Mouse (Mus musculus) mesoderm, embryonic 11.5 days (tissue): ENCODE data around the gene Ppp1r37.

Experiments
- DNase-seq: peaks from one replicate; pipeline ENCODE4 v3.0.0-alpha.2; 2012; ENCODE audit warnings: low read depth, low spot score

Gene Ppp1r37

GRCm38 (mm10) chr7:19572926-19573775 lies 10.3 kb upstream of the Ppp1r37 start:
- DNase-seq, result peak; percentile 88

GRCm38 (mm10) chr7:19569647-19570046 lies 6.8 kb upstream of the Ppp1r37 start:
- no peak for DNase-seq

DNA sequence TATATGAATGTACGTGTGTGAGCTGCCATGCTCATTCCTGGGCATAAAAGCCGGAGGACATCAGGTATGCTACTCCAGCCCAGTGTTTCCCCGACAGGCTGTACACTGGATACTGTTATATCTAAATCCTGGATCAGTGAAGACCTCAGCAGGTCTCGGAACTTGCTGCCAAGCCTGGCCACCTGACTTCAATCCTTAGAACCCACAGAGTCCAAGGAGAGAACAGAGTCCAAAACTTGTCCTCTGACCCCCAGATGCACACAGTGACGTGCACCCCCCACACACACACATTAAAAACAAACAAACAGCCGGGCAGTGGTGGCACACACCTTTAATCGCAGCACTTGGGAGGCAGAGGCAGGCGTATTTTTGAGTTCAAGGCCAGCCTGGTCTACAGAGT lies 4.5 kb upstream of the Ppp1r37 start:
- DNase-seq, result no peak

DNA sequence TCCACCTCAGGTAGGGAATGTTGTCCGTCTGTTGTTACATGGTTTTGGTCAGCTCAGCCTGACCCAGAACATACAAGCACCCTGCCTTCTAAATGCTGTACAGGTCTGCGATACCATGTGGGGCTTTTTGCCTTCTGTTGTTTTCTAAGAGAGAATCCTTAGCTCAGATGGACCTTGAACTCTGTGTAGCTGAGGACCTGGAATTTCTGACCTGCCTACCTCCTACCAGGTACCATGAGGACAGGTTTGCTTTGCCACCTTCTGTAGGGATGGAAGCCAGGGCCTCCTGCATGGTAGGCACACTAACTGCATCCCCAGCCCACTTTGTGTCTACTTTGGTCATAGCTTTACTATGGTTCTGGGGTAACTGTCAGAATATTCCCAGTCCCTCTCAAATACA lies 2.9 kb upstream of the Ppp1r37 start:
- DNase-seq, result no peak

GRCm38 (mm10) chr7:19564455-19564854 lies 1.6 kb upstream of the Ppp1r37 start:
- DNase-seq, result no peak

DNA sequence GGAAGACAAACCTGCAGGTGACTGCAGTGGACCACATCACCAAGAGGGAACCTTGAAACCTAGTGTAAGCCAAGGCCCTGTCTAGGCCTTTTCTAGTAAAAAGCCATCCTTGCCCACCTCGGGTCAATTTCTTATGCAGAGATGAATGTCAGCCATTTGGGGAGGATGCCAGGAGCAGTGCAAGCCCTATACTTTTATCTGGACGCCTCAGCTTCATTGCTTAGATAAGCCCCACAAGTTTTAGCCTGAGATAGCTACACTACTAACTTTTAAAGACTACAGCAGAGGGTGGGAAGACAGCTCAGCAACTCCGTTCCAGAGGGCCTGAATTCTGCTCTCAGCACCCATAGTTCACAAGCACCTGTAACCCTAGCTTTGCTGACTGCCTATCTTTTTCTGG lies 1.0 kb upstream of the Ppp1r37 start:
- no peak for DNase-seq

GRCm38 (mm10) chr7:19561765-19562642 lies 872 bp downstream of the Ppp1r37 start:
- peak; percentile 96 for DNase-seq

DNA sequence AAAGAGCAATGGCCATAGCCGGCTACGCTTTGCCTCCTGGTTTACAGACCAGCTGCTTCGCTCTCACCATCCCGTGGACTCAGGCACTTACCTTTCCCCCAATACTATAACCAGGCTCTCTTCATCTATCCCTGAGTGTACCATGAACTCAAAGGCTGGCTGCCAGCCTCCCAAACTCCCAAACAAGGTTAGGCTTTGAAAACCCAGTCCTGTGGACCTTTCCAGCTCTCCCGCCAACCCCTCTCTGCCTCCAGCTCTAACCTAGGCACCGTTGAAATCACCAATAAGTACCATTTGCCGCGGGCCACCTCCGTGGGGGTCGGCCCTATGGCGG lies 1.5 kb downstream of the Ppp1r37 start:
- DNase-seq, result no peak

DNA sequence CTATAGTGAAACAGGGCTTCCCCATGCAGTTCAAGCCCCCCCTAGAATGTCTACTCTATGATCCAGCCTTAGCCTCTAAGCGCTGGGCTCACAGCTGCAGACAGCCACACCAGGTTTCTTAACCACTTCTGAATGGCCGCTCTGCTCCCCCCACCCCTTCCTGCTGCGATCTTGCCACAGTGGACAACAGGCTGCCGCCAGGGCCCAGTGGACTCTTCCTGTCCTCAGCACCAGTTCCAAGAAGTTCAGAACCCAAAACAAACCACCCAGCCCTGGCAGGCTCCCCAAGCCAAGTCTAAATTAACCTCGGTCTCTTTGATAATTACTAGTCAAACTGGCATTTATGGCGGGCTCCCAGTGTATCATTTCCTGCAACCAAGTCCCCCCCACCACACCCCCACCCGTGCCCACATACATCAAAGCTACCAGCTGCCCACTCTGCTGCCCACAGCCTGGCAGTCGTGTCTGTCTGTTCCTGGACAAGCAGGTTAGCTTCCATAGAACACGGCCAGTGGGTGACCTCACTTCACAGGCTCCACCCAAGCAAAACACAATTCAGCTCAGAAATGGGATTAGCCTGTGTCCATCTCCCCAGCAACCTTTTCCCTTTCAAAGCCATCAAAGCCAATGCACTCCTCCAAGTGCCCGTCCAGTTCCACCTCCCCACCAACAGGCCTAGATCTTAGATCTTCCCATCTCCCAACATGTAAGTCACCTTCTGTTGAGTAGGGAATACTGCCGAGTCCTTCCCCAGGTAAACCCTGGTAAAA lies 2.2 kb downstream of the Ppp1r37 start:
- no peak for DNase-seq

DNA sequence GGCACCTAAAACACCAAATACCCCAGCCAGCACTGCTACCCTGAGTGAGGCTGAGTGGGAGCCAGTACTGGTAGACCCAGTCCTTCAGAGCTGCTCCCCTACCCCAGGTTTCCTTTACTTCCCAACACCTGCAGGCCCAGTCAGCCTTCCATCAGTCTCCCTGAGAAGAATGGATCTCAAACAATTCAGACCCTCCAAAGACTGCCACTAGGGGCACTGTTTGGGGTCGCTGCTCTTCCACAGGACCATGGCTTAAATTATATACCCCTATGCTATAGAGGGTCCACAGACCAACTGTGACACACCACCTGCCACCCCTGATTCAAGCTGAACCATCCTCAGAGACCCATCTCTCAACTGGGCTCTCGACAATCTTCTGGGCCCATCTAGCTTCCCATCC lies 3.9 kb downstream of the Ppp1r37 start:
- peak; percentile 44 for DNase-seq

DNA sequence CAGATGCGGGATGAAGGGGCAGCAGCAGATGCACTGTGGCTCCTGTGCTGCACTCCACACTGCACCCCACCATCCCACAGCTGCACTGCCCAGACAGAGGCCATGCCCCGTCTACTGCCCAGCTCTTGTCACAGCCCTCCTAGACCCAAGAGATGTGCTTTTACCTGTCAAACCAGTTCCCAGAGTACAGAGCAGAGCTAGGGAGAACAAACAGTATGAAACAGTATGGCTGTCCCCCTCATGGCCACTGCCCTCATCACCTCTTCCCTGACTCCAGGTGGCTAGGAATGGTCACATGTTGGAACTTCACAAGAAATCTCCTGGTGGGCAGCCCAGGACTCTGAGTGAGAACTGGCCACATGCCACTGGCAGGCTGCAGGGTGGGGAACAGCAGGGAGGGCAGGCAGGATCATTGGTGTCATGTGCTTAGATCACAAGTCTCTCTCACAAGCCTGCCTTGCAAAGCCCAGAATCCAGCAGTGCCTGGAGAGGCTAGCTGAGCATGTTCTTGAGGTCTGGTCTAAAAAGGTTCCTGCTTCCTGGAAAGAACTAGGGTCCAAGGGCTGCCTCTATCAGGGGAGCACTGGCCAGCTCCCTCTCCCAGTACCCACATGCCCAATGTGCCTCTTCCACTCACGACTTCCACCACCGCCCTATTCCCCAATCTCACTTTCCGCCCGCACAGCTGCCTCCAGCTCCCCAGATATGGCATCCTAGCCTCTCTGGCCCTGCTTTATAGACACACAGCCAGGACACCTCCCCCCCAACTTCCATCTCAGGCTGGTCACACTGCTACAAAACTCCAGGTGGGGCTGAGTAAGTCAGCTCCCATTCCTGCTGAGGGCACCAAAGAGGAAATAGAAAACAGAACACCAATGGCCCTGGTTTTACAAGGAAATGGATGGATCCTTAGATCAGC lies 4.6 kb downstream of the Ppp1r37 start:
- no peak for DNase-seq

DNA sequence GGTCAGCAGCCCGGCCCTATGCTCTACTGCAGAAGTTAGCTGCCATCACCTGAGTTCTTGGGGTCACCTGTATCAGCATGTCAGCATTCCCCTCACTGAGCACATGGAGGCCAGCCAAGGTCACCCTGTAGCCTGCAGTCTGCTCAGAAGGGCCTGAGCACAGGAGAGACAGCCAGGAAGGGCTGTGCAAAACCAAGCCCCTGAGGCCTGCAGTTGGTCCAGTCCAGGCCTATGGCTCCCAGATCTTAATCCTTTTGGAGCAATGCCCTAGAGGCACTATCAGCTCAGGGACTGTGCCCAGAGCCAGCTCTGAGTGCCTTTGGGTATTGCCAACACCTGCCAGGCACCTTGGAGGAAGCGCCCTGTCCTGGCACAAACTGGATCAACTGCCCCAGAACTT lies 5.8 kb downstream of the Ppp1r37 start:
- DNase-seq, result no peak

- no peak for DNase-seq
Measured at GRCm38 (mm10) chr7:19554168-19554567, 8.7 kb downstream of the Ppp1r37 start.

- DNase-seq, result peak; percentile 43
Measured at GRCm38 (mm10) chr7:19552443-19552842, 10.4 kb downstream of the Ppp1r37 start.

- no peak for DNase-seq
Measured at GRCm38 (mm10) chr7:19551634-19552033, 11.2 kb downstream of the Ppp1r37 start.

GRCm38 (mm10) chr7:19549394-19549793 lies 13.5 kb downstream of the Ppp1r37 start:
- DNase-seq, result no peak

GRCm38 (mm10) chr7:19547344-19547969 lies 15.4 kb downstream of the Ppp1r37 start:
- no peak for DNase-seq

DNA sequence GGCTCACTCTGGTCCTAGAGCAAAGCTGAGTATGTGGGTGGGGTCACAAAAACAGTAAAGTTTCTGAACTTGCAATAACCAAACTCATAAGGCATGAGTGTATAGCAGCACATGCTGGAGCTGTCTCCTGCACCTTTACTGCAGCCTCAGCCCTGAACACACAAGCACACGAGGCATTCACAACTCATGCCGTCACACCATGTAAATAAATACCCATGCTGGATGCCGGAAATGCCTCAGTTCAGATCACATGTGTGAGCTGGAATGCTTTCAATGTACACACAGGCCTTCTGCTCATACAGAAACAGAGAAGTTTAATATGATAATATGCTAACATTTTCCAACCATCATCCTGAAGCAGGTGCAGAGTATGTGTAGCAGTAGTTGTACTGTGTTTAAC lies 16.9 kb downstream of the Ppp1r37 start:
- no peak for DNase-seq

- no peak for DNase-seq
Measured at GRCm38 (mm10) chr7:19543584-19543983, 19.3 kb downstream of the Ppp1r37 start.

GRCm38 (mm10) chr7:19542155-19542691 lies 20.7 kb downstream of the Ppp1r37 start:
- DNase-seq, result no peak
